Mouse (Mus musculus) natural killer cell, adult 2 months (primary cell): ENCODE data around the gene Serpinb9g.
"Not testable (repeated sequence)": the region's sequence is repeated elsewhere in the genome, so short reads cannot be mapped to it uniquely, and the experiment has no call there.

Experiments
- DNase-seq, 2 experiments: peaks; one replicate each; pipeline ENCODE4 v3.0.0; 2022; ENCODE audit warnings: low spot score in 2 of 2

Gene Serpinb9g

GRCm38 (mm10) chr13:33484490-33484889 is at the start of gene Serpinb9g:
TSS of gene Serpinb9g (plus strand) at chr13:33484790.
- DNase-seq: not testable (repeated sequence)

- DNase-seq: not testable (repeated sequence)
These were observed 718 bp upstream of the Serpinb9g start for GRCm38 (mm10) chr13:33483872-33484271.

- DNase-seq: no peak
These were observed 40.0 kb downstream of the Serpinb9g start for GRCm38 (mm10) chr13:33524629-33525028.

GRCm38 (mm10) chr13:33532814-33533213 is 48.2 kb downstream of the Serpinb9g start:
- no peak for DNase-seq
